ENCODE assay signal across 11 mouse cellular contexts in the genomic region with DNA sequence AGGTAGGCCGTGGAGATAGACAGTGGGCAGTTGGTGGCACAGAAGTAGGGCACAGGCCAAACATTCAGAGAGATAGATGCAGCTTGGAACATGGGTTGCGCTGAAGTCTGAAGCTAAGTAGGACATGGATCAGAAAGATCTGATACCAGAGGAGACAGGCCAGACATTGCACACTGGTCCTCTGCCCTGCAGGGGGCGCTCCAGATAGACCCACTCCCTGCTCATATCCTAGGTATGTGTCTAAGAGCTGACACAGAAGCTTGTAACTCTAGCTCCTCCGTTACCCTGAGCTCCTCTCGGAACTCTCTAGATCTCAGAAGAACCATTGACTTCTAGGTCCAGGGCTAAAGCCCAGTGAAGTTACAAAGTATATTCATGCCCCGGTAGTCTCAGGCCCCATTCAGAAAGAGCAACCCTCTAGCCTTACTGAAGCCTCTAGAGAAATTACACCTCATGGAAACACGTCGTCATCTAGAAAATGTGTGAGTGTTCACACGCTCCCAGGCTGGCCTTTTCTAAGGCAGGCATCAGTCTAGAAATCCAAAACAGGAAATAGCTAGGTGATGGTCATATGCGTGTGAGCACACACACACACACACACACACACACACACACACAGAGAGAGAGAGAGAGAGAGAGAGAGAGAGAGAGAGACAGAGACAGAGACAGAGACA.
DNase-seq lines count a peak whose midpoint lies in the region; ATAC-seq and TF ChIP-seq lines count a peak whose summit lies in the region.
"Had no signal": no experiment of that assay in that cellular context is flagged by ENCODE, and none has a peak within 500 bp of the region (broad histone marks: within the 10 kb centered on the region; RNA-seq: fewer than 3 reads in every experiment).

No protein-coding gene starts in this region.

- TF ChIP-seq POLR2A in MEL (IDR thresholded peaks at IDR 0.05; ENCODE audit: control insufficient read depth in 1 of 2, insufficient read depth in 1 of 2, low read depth in 1 of 2, low read length in 2 of 2, poor library complexity in 1 of 2): no peak

- no peak overlapping the region for H3K27ac ChIP-seq in heart, postnatal 0 days (ENCODE audit: low read depth)
- H3K27ac ChIP-seq in MEL (ENCODE audit: control insufficient read depth, low read depth, low read length): no peak overlapping the region
- H3K27ac ChIP-seq in liver, embryonic 12.5 days: no peak overlapping the region
- H3K27ac ChIP-seq in hindbrain, embryonic 11.5 days (ENCODE audit: low read depth, low read length): no peak overlapping the region
- no peak overlapping the region for H3K27ac ChIP-seq in midbrain, embryonic 16.5 days (ENCODE audit: low read length)
- H3K27ac ChIP-seq: hindbrain, embryonic 12.5 days; midbrain, embryonic 12.5 days had no signal

- TF ChIP-seq EP300 in heart, postnatal 0 days (IDR thresholded peaks at IDR 0.05; ENCODE audit: low read depth): no peak
- TF ChIP-seq EP300 in MEL (IDR thresholded peaks at IDR 0.05; ENCODE audit: low read depth in 1 of 2, low read length in 2 of 2): no peak

- H3K4me3 ChIP-seq in heart, postnatal 0 days (ENCODE audit: low read depth, low read length): no peak overlapping the region
- H3K4me3 ChIP-seq in MEL (ENCODE audit: control insufficient read depth in 1 of 2, insufficient read depth in 1 of 2, low read depth in 2 of 2, low read length in 2 of 2): no peak overlapping the region
- H3K4me3 ChIP-seq in liver, embryonic 12.5 days: no peak overlapping the region
- no peak overlapping the region for H3K4me3 ChIP-seq in hindbrain, embryonic 11.5 days (ENCODE audit: low read depth, low read length)
- no peak overlapping the region for H3K4me3 ChIP-seq in midbrain, embryonic 16.5 days (ENCODE audit: low read depth, low read length)
- H3K4me3 ChIP-seq: hindbrain, embryonic 12.5 days; midbrain, embryonic 12.5 days had no signal

- H3K27me3 ChIP-seq in heart, postnatal 0 days (ENCODE audit: control insufficient read depth, insufficient read depth, low read length): no peaks in the 10 kb centered on the region
- no peaks in the 10 kb centered on the region for H3K27me3 ChIP-seq in MEL (ENCODE audit: control insufficient read depth in 1 of 2, insufficient read depth in 2 of 2, low read length in 2 of 2)
- no peaks in the 10 kb centered on the region for H3K27me3 ChIP-seq in liver, embryonic 12.5 days (replicated peaks)
- H3K27me3 ChIP-seq in hindbrain, embryonic 11.5 days (ENCODE audit: control insufficient read depth, insufficient read depth, low read length): no peaks in the 10 kb centered on the region
- no peaks in the 10 kb centered on the region for H3K27me3 ChIP-seq in midbrain, embryonic 16.5 days (ENCODE audit: control insufficient read depth, insufficient read depth, low read depth, low read length)
- H3K27me3 ChIP-seq: hindbrain, embryonic 12.5 days had no signal

- 0 out of 2 replicates have a peak, but pooled peaks have one; percentile 5 for TF ChIP-seq CTCF in heart, postnatal 0 days (IDR thresholded peaks at IDR 0.05; ENCODE audit: low read depth)
- TF ChIP-seq CTCF in MEL (IDR thresholded peaks at IDR 0.05 in 2 of 3, conservative IDR thresholded peaks at IDR 0.05 in 1 of 3; ENCODE audit: control insufficient read depth in 1 of 3, insufficient read depth in 1 of 3, low read depth in 2 of 3, low read length in 3 of 3, poor library complexity in 1 of 3, severe bottlenecking in 1 of 3): peak; percentile 62 to 76 (median 67)

- H3K4me1 ChIP-seq in heart, postnatal 0 days (ENCODE audit: control insufficient read depth, insufficient read depth): no peaks in the 10 kb centered on the region
- H3K4me1 ChIP-seq in MEL (ENCODE audit: control insufficient read depth in 1 of 2, insufficient read depth in 2 of 2, low read length in 2 of 2): peaks cover 0 to 7% of the 10 kb centered on the region in 2 experiments; a peak in 1 of 4 replicates
- H3K4me1 ChIP-seq in liver, embryonic 12.5 days: 0 out of 2 replicates have a peak, but pooled peaks cover 3% of the 10 kb centered on the region
- H3K4me1 ChIP-seq in hindbrain, embryonic 11.5 days (replicated peaks; ENCODE audit: control insufficient read depth, insufficient read depth, low read length): no peaks in the 10 kb centered on the region
- H3K4me1 ChIP-seq in midbrain, embryonic 16.5 days (ENCODE audit: control insufficient read depth, insufficient read depth, low read length): peaks cover 6% of the 10 kb centered on the region; the same call in 1 of the 2 replicates
- H3K4me1 ChIP-seq: hindbrain, embryonic 12.5 days; midbrain, embryonic 12.5 days had no signal

- no peaks in the 10 kb centered on the region for H3K9me3 ChIP-seq in heart, postnatal 0 days (replicated peaks; ENCODE audit: control insufficient read depth, low read length)
- H3K9me3 ChIP-seq in MEL (replicated peaks; ENCODE audit: insufficient read depth, low read length): no peaks in the 10 kb centered on the region
- H3K9me3 ChIP-seq in liver, embryonic 12.5 days (replicated peaks): no peaks in the 10 kb centered on the region
- no peaks in the 10 kb centered on the region for H3K9me3 ChIP-seq in hindbrain, embryonic 11.5 days (ENCODE audit: control insufficient read depth, low read length)
- no peaks in the 10 kb centered on the region for H3K9me3 ChIP-seq in midbrain, embryonic 16.5 days (replicated peaks; ENCODE audit: control insufficient read depth, low read length, poor library complexity, severe bottlenecking)
- H3K9me3 ChIP-seq: hindbrain, embryonic 12.5 days; midbrain, embryonic 12.5 days had no signal

- TF ChIP-seq RAD21 in MEL (IDR thresholded peaks at IDR 0.05; ENCODE audit: low read depth, low read length): peak; percentile 17

- no peaks in the 10 kb centered on the region for H3K79me2 ChIP-seq in MEL (ENCODE audit: control insufficient read depth, insufficient read depth, low read length, poor library complexity)

- H3K4me2 ChIP-seq in heart, postnatal 0 days (ENCODE audit: low read depth, low read length): no peak overlapping the region
- no peak overlapping the region for H3K4me2 ChIP-seq in liver, embryonic 12.5 days
- H3K4me2 ChIP-seq in hindbrain, embryonic 11.5 days (replicated peaks; ENCODE audit: low read depth, low read length): no peak overlapping the region
- H3K4me2 ChIP-seq in midbrain, embryonic 16.5 days (ENCODE audit: low read length): no peak overlapping the region
- H3K4me2 ChIP-seq: hindbrain, embryonic 12.5 days; midbrain, embryonic 12.5 days had no signal

- ATAC-seq in heart, postnatal 0 days (ENCODE audit: insufficient read depth, low read depth): no peak
- ATAC-seq in liver, embryonic 12.5 days: peak; percentile 51; the same call in 1 of the 2 replicates
- ATAC-seq in hindbrain, embryonic 11.5 days (ENCODE audit: low FRiP score): no peak
- ATAC-seq in midbrain, embryonic 16.5 days: no peak

- H3K36me3 ChIP-seq in heart, postnatal 0 days (replicated peaks; ENCODE audit: control insufficient read depth, insufficient read depth, low read length): no peaks in the 10 kb centered on the region
- no peaks in the 10 kb centered on the region; a peak in 1 of 4 replicates for H3K36me3 ChIP-seq in MEL (ENCODE audit: control insufficient read depth in 1 of 2, insufficient read depth in 2 of 2, low read length in 2 of 2)
- no peaks in the 10 kb centered on the region for H3K36me3 ChIP-seq in liver, embryonic 12.5 days
- H3K36me3 ChIP-seq in hindbrain, embryonic 11.5 days (ENCODE audit: control insufficient read depth, insufficient read depth, low read length): no peaks in the 10 kb centered on the region
- H3K36me3 ChIP-seq in midbrain, embryonic 16.5 days (ENCODE audit: control insufficient read depth, insufficient read depth, low read length): no peaks in the 10 kb centered on the region
- H3K36me3 ChIP-seq: hindbrain, embryonic 12.5 days; midbrain, embryonic 12.5 days had no signal

- DNase-seq in heart, postnatal 0 days (ENCODE audit: low spot score): no peak
- DNase-seq in heart, adult 9 months (ENCODE audit: low spot score in 2 of 2): no peak
- DNase-seq in 416B (ENCODE audit: low read depth) (peak; percentile 44), MEL (ENCODE audit: low read depth, low spot score) (peak; percentile 56)
- no peak for DNase-seq in hindbrain, embryonic 11.5 days (ENCODE audit: low spot score)
- DNase-seq in heart, adult 11 months: no peak
- DNase-seq: embryo, embryonic 11 days had no signal

- WGBS in heart, postnatal 0 days: 70% methylated on average over 10 of the region's 10 CpGs
- 79% methylated on average over 10 of the region's 10 CpGs for WGBS in liver, embryonic 12.5 days (ENCODE audit: insufficient replicate concordance)
- WGBS in hindbrain, embryonic 11.5 days: 85% methylated on average over 10 of the region's 10 CpGs
- 85% methylated on average over 10 of the region's 10 CpGs for WGBS in midbrain, embryonic 16.5 days

- H3K9ac ChIP-seq in heart, postnatal 0 days (replicated peaks; ENCODE audit: low read depth, low read length): no peak overlapping the region
- no peak overlapping the region for H3K9ac ChIP-seq in MEL (ENCODE audit: control insufficient read depth, low read depth, low read length, poor library complexity, severe bottlenecking)
- no peak overlapping the region for H3K9ac ChIP-seq in liver, embryonic 12.5 days
- H3K9ac ChIP-seq in hindbrain, embryonic 11.5 days (ENCODE audit: low read depth, low read length): no peak overlapping the region
- no peak overlapping the region for H3K9ac ChIP-seq in midbrain, embryonic 16.5 days (ENCODE audit: low read depth, low read length)
- H3K9ac ChIP-seq: hindbrain, embryonic 12.5 days; midbrain, embryonic 12.5 days had no signal

TF ChIP-seq in MEL, 35 proteins besides CTCF, POLR2A, EP300 and RAD21 (continues in another document):
- TF ChIP-seq HCFC1 (IDR thresholded peaks at IDR 0.05; ENCODE audit: low read depth, low read length) (no peak), NRF1 (IDR thresholded peaks at IDR 0.05; ENCODE audit: insufficient read depth, low read depth, low read length, poor library complexity, severe bottlenecking) (no peak), NELFE (IDR thresholded peaks at IDR 0.05; ENCODE audit: low read depth, low read length) (no peak), MAFK (IDR thresholded peaks at IDR 0.05; ENCODE audit: borderline replicate concordance, low read depth, low read length) (no peak), ZNF384 (IDR thresholded peaks at IDR 0.05; ENCODE audit: low read depth, low read length) (no peak), MAZ (IDR thresholded peaks at IDR 0.05; ENCODE audit: low read depth, low read length) (no peak), TBP (IDR thresholded peaks at IDR 0.05; ENCODE audit: low read depth, low read length) (no peak), RCOR1 (IDR thresholded peaks at IDR 0.05; ENCODE audit: low read depth, low read length) (no peak), TCF12 (IDR thresholded peaks at IDR 0.05; ENCODE audit: low read depth, low read length) (no peak), MYB (IDR thresholded peaks at IDR 0.05; ENCODE audit: low read depth, low read length) (no peak), SIN3A (IDR thresholded peaks at IDR 0.05; ENCODE audit: low read length) (no peak), ZKSCAN1 (IDR thresholded peaks at IDR 0.05; ENCODE audit: low read depth, low read length) (no peak), BHLHE40 (IDR thresholded peaks at IDR 0.05; ENCODE audit: borderline replicate concordance, low read depth, low read length) (no peak), JUND (IDR thresholded peaks at IDR 0.05; ENCODE audit: low read depth, low read length) (no peak)

Comparison
In these comparisons a context has a peak if more than half of its experiments do, and no peak if none do; other contexts are left out.
1. DNase-seq: peak in 416B (single experiment) and MEL (single experiment); none in heart, postnatal 0 days (single experiment), heart, adult 9 months (0 of 2), hindbrain, embryonic 11.5 days (single experiment) and heart, adult 11 months (single experiment).